Mouse (Mus musculus): ENCODE measurements around the gene Myb. TPM values are rescaled to one million over a fixed set of nuclear protein-coding genes. Genes with fewer than 3 reads are reported as not detected.

Gene Myb
- 558 and 586 TPM in 2 replicates for total RNA-seq (2014; fragmentation: Nextera tagmentation)
- total RNA-seq (2017) = 527 and 574 TPM in 2 replicates

GRCm38 (mm10) chr10:21160537-21161358, at the start of gene Myb:
Gene Myb (minus strand): TSS chr10:21160984.
- ATAC-seq (replicated peaks; ENCODE audit: low FRiP score, low TSS enrichment, poor library complexity, severe bottlenecking) = peak; percentile 69

DNA sequence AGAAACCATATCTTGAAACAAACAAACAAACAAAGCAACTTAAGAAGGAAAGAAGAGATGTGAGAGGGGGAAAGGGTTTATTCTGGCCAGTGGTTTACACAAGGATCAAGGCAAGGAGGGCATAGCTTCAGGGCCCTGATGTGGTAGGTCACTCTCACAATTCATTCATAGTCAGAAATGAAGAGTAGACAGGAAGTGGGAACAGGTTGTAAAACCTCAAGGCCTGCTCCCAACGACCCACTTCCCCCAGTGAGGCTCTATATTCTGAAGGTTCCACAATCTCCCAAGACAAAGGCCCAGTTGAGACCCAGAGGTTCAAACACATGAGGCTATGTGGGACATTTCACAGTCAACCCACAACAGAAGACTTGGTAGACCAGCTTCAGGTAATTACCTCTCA, 46.6 kb upstream of the Myb start:
- ATAC-seq (replicated peaks; ENCODE audit: low FRiP score, low TSS enrichment, poor library complexity, severe bottlenecking) = no peak

DNA sequence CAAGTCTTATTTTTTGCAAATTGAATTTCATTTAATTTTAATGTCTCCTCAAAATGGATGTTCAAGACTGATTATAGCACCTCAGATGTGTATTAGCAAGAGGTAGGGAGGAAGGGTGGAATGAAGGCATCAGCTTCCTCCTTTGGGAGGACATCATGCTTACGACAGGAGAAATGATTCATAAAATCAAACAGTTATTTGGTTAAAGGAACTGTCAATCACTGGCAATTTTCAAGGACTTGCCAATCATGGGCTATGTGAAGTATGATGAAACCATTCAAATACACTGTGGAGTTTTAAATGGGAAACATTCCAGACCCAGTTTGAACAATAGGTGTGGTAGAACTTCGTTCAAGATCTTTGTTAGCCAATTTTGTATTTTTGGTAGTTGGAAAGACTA, 45.4 kb upstream of the Myb start:
- ATAC-seq (replicated peaks; ENCODE audit: low FRiP score, low TSS enrichment, poor library complexity, severe bottlenecking) = no peak

DNA sequence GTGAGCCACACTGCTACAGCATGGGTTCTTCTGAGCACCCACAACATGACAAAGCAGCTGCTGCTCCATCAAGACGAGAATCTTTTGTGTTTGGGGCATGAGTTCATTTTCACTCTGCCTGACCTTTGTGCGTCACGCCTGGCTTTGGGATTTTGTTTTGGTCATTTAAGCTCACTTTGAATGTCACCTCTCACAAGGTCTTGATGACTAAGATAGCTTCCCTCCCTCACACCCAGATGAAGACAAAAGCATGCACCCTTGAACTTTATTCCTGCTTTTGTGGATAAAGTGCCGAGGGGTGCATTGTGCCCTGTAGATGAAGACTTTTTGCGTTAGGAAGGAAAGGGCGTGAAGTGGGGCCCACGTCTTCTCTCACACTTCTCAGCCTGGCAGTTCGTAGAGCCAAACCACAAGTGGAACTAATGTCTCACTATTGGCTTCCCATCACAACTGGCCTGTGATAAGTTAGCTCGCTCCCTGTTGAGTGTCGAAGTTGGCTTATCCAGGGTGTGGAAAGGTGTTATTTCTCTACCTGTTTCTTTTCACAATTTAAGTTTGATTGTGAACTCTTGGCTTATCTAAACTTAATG, 43.8 kb upstream of the Myb start:
- peak; percentile 38; the same call in 1 of the 2 replicates for ATAC-seq (replicated peaks; ENCODE audit: low FRiP score, low TSS enrichment, poor library complexity, severe bottlenecking)

GRCm38 (mm10) chr10:21203886-21204285, 43.1 kb upstream of the Myb start:
- no peak for ATAC-seq (replicated peaks; ENCODE audit: low FRiP score, low TSS enrichment, poor library complexity, severe bottlenecking)

DNA sequence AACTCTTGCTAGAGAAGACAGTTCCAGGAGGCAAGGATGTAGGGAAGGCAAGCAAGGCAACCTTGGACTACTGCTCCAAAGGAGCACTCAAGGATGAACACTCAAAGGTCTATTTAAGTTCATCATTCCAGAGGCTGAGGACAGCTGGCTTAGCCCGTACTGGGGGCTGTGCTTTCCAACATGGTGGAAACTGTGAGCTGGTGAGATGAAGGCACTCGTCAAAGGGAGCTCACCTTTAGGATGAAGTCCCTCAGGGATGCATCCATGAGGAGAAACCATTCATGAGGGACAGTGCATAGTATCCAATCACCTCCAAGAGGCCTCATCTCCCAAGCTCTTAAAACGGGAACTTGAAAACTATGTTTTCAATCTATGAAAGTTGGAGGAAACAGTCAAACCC, 42.7 kb upstream of the Myb start:
- no peak for ATAC-seq (replicated peaks; ENCODE audit: low FRiP score, low TSS enrichment, poor library complexity, severe bottlenecking)

GRCm38 (mm10) chr10:21200761-21201160, 40.0 kb upstream of the Myb start:
- no peak for ATAC-seq (replicated peaks; ENCODE audit: low FRiP score, low TSS enrichment, poor library complexity, severe bottlenecking)

- ATAC-seq (replicated peaks; ENCODE audit: low FRiP score, low TSS enrichment, poor library complexity, severe bottlenecking) = no peak
These were observed 39.5 kb upstream of the Myb start for GRCm38 (mm10) chr10:21200322-21200721.

GRCm38 (mm10) chr10:21196646-21197116, 35.9 kb upstream of the Myb start:
- ATAC-seq (replicated peaks; ENCODE audit: low FRiP score, low TSS enrichment, poor library complexity, severe bottlenecking) = peak; percentile 96

DNA sequence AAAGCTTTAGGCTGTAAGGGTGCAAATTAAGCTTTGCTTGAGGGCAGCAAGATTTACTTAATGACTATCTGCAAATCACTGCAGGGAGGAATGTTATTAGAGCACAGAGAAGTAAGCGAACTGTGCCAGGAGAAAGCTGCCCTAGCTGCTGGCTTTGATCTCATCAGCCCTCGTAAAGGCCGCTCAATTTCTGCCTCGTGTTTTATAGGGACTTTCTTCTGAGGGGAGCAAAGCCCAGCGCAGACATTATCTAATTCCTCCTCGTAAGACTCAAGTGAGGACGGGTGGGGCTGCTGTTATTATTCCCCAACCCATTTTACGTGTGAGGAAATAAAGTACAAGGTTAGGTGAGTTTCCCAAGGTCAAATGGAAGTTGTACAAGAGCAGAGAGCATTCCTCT, 34.8 kb upstream of the Myb start:
- ATAC-seq (replicated peaks; ENCODE audit: low FRiP score, low TSS enrichment, poor library complexity, severe bottlenecking) = no peak

- ATAC-seq (replicated peaks; ENCODE audit: low FRiP score, low TSS enrichment, poor library complexity, severe bottlenecking) = no peak
These were observed 33.2 kb upstream of the Myb start for GRCm38 (mm10) chr10:21193935-21194505.

GRCm38 (mm10) chr10:21193088-21193934, 32.5 kb upstream of the Myb start:
- no peak for ATAC-seq (replicated peaks; ENCODE audit: low FRiP score, low TSS enrichment, poor library complexity, severe bottlenecking)

GRCm38 (mm10) chr10:21192436-21192835, 31.7 kb upstream of the Myb start:
- ATAC-seq (replicated peaks; ENCODE audit: low FRiP score, low TSS enrichment, poor library complexity, severe bottlenecking) = no peak

- ATAC-seq (replicated peaks; ENCODE audit: low FRiP score, low TSS enrichment, poor library complexity, severe bottlenecking) = no peak
These were observed 29.1 kb upstream of the Myb start for GRCm38 (mm10) chr10:21189756-21190397.

DNA sequence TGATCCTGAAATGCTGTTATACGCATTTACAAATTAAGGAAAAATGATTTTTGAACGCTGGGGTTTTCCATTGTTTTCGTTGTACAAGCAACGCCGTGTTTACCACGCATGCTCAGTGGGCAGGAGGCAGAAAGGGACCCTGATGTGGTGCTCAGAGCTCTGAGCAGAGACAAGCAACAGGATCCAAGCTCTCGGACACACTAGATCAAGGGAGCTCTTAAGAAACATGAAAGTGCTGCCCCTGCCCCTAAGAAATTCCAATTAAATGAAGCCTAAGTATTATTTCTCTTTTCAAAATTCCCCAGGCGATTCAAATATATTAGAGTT, 28.5 kb upstream of the Myb start:
- no peak for ATAC-seq (replicated peaks; ENCODE audit: low FRiP score, low TSS enrichment, poor library complexity, severe bottlenecking)

DNA sequence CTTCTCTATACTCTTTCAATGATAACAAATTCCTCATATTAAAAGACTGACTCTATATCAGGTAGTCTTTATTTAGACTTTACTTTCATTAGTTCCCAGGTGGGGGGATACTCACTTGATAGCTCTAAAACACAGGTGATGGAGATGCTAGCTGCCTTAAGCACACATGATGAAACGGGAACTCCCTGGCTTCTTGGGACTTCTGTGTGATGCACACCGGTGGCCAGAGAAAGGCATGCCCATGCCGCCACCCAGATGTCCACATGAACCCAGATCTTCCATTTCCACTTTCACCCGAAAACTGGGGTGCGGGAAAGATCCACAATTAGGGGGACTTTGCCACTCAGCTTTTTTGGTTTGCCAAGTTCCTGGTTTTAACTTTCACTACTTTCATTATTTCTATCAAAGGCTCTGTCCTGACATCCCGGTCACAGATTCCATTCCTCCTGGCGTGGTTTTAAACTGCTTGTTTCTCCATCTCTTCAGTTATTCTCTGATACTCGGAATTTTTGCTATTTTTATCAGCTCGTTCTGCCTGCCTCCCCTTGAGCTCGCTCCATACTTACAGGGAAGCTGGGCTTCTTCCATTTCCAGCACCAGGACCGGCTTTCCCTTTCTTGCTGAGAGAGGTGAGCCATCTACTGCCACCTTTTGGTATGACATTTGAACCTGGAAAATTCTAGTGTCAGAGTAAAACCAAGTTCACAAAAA, 27.9 kb upstream of the Myb start:
- ATAC-seq (replicated peaks; ENCODE audit: low FRiP score, low TSS enrichment, poor library complexity, severe bottlenecking) = peak; percentile 47; the same call in 1 of the 2 replicates

- no peak for ATAC-seq (replicated peaks; ENCODE audit: low FRiP score, low TSS enrichment, poor library complexity, severe bottlenecking)
These were observed 27.1 kb upstream of the Myb start for GRCm38 (mm10) chr10:21187847-21188246.

- peak; percentile 90 for ATAC-seq (replicated peaks; ENCODE audit: low FRiP score, low TSS enrichment, poor library complexity, severe bottlenecking)
These were observed 25.9 kb upstream of the Myb start for GRCm38 (mm10) chr10:21186733-21187132.

- ATAC-seq (replicated peaks; ENCODE audit: low FRiP score, low TSS enrichment, poor library complexity, severe bottlenecking) = no peak
These were observed 17.9 kb upstream of the Myb start for GRCm38 (mm10) chr10:21178711-21179110.
